Comparison of ENCODE assay signal across 18 mouse cellular contexts in the genomic region with DNA sequence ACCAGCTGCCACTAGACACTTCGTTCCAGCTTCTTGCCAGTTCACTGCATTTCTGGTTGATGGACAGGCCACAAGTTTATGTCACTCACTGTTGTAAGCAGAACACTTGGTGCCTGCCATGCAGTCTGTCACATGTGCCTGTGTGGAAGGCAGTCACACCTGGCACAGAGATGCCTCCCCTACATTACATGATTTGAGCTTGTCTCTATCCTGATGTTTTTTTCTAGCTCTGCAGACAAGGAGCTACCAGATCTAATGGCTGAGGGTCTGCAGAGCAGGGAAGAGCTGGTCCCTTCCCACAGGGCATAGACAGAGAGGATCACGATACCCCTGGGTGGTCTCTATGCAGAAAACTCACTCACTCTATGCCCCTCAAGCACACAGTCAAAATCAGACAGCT. TPM values are rescaled to one million over a fixed set of nuclear protein-coding genes. Genes with fewer than 3 reads are reported as not detected.
"Had no signal": no experiment of that assay in that cellular context is flagged by ENCODE, and none has a peak within 500 bp of the region (broad histone marks: within the 10 kb centered on the region; RNA-seq: fewer than 3 reads in every experiment).

No protein-coding gene starts in this region.

- H3K27ac ChIP-seq: liver, embryonic 13.5 days; liver, embryonic 15.5 days; midbrain, embryonic 10.5 days; midbrain, embryonic 12.5 days; neural tube, embryonic 12.5 days; stomach, embryonic 15.5 days; stomach, postnatal 0 days had no signal

- ATAC-seq: liver, postnatal 0 days; midbrain, embryonic 16.5 days had no signal

- H3K27me3 ChIP-seq: liver, embryonic 13.5 days; liver, embryonic 15.5 days; neural tube, embryonic 12.5 days; stomach, embryonic 15.5 days had no signal

- H3K4me3 ChIP-seq: liver, embryonic 13.5 days; liver, embryonic 15.5 days; midbrain, embryonic 10.5 days; midbrain, embryonic 12.5 days; neural tube, embryonic 12.5 days; stomach, embryonic 15.5 days had no signal

- H3K9me3 ChIP-seq: liver, embryonic 13.5 days; liver, embryonic 15.5 days; midbrain, embryonic 10.5 days; midbrain, embryonic 12.5 days; neural tube, embryonic 12.5 days; stomach, embryonic 15.5 days had no signal

- H3K36me3 ChIP-seq: liver, embryonic 13.5 days; liver, embryonic 15.5 days; midbrain, embryonic 10.5 days; midbrain, embryonic 12.5 days; neural tube, embryonic 12.5 days; stomach, embryonic 15.5 days had no signal

- H3K4me1 ChIP-seq: liver, embryonic 13.5 days; liver, embryonic 15.5 days; midbrain, embryonic 12.5 days had no signal

- H3K9ac ChIP-seq: liver, embryonic 13.5 days; liver, embryonic 15.5 days; liver, postnatal 0 days; lung, embryonic 14.5 days; midbrain, embryonic 12.5 days; neural tube, embryonic 12.5 days; stomach, embryonic 15.5 days had no signal

- H3K4me2 ChIP-seq: liver, embryonic 11.5 days; liver, embryonic 13.5 days; liver, embryonic 15.5 days; lung, embryonic 14.5 days; midbrain, embryonic 12.5 days; neural tube, embryonic 12.5 days; stomach, embryonic 15.5 days had no signal

- DNase-seq: liver, embryonic 13.5 days; liver, postnatal 0 days; lung, embryonic 14.5 days; lung, postnatal 10 days; lung, postnatal 4 days; midbrain, embryonic 14.5 days; right cerebral cortex, postnatal 14 days had no signal

RNA-seq across cellular contexts. Expression of gene Medag, which starts 44.5 kb away (rescaled TPM):
- total RNA-seq: megakaryocyte, adult 5-6 weeks; megakaryocyte-erythroid progenitor cell, adult 5-6 weeks; neutrophil, adult 5-6 weeks had no signal
